Mouse (Mus musculus): ENCODE data around the gene Wdfy2.

Gene Wdfy2

DNA sequence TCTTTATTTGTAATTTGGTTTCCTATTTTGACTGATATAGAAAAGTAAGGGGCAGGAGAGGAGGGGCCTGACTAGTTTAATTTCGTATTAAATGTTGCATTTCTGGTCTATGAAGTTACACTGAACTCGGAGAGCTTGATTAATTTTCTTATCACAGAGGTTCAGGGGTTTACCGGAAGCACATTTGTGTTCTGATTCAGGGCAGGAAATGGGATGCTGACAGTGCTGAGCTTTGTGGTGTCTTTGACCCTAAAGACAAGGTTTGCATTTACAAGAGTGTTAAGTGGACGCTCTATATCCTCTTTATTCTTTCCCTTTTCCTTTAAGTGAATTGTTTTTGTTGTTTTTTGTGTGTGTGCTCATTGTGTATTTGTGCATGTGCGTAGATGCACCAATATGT is 25.1 kb downstream of the Wdfy2 start:
- TF ChIP-seq GATA4 (IDR thresholded peaks at IDR 0.05; ENCODE audit: insufficient replicate concordance, low read length), result peak; percentile 81; the same call in 1 of the 2 replicates

DNA sequence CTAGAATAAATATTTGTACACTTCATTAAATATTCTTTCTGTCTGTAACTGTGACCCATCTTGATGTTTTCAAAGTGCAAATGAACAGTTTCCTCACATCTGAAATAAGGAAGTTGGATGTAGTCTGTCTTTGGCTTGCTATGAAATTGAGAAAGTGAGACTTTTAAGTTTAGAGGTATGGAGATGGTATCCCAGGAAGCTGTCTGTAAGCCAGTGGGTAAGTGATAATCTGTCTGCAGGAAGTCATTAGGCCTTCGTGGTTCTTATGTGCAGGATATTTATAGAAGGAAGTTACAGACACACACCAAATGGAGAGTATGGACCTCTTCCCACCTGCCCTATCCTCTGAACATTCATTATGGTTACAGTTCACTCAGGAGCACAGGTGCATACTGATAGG is 26.8 kb downstream of the Wdfy2 start:
- no peak for TF ChIP-seq GATA4 (IDR thresholded peaks at IDR 0.05; ENCODE audit: insufficient replicate concordance, low read length)

DNA sequence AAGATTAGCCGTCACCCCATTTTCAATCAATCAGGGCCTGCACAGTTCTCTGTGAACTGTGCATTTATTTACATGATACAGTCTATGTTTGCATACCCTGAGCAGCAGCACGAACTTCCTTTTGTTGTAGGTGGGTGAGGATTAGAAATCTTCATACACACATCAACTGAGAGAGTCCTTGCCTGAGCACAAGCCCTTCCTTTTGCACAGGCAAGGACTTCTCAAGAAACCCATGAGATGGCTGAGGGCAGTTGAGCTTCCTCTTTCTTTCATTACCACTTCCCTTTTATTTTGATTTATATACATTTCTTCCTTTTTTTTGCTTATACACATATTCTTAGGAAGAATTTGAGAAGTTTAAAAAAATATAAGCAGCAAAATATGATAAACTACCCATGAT is 27.9 kb downstream of the Wdfy2 start:
- TF ChIP-seq GATA4 (IDR thresholded peaks at IDR 0.05; ENCODE audit: insufficient replicate concordance, low read length), result no peak

DNA sequence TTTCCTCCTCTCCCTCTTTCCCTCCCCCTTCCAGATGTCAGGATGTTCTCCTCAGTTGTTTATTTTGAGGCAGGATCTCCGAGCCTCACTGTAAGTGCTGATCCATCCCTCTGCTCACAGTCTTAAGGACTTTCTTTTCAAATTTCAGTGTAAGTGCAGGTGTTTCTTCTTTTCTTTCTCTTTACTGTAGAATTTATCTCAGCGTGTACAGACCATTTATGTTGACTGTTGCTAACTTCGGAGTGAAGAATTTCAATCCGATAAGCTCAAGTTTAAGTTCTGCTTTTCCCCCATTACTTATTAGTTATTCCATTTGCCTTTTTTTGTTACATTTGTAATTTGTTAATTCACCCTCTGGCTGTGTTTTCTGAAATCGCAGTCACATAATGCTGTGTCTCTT is 29.6 kb downstream of the Wdfy2 start:
- no peak for TF ChIP-seq GATA4 (IDR thresholded peaks at IDR 0.05; ENCODE audit: insufficient replicate concordance, low read length)

DNA sequence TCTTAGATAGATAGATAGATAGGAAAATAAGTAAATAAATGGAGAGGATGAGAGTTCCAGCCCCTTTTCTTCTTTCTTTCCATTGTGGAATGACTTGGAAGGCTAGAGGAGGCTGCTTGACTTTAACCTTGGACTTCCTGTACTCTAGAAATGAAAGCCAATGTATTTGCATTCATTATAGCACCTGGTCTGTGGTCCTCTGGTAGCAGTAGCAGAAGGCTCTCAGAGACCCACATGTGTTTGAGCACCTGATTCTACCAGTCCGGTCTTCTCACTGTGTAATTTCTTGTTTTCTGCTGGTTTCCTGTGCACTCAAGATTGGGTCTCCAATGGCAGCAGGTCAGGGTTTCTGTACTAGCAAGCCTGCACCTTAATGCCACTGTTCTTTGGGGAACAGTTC is 30.1 kb downstream of the Wdfy2 start:
- TF ChIP-seq GATA4 (IDR thresholded peaks at IDR 0.05; ENCODE audit: insufficient replicate concordance, low read length), result no peak

DNA sequence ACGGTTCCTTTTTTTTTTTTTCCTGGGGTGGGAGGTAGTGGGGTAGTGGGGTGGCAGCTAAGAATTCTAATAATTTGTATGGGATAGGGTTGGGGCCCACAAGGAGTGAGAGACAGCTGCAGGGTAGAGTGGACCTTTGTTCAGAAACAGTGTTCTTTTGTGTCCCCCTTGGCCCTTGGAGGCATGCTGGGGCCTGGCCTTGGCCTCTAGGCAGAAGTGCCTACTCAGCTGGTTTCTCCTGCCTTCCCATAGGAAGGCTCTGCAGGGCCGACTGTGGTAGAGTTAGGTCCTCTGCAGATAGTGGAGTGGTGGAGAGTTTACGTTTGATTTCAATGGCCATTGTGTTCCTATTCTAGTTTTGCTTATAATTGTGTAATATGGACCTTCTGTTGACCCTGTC is 30.8 kb downstream of the Wdfy2 start:
- TF ChIP-seq GATA4 (IDR thresholded peaks at IDR 0.05; ENCODE audit: insufficient replicate concordance, low read length), result no peak

DNA sequence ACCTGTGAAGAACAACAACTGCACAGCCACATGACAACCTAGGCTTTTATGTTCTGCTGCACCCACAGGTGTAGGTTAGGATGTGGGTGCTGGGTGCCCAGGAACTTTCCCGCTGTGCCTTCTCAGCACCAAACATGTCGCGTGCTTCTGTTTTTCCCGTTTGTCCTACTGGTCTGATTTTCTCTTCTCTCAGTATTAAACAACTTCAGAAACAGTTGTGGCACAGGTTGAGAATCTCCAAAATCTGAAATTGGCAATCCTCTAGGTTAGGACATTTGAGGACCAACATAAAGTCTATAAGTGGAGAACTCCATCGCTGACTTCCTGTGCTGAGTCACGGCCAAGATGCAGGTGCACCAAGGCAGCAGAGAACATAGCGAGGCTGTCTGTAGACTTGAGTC is 32.8 kb downstream of the Wdfy2 start:
- TF ChIP-seq GATA4 (IDR thresholded peaks at IDR 0.05; ENCODE audit: insufficient replicate concordance, low read length), result no peak

DNA sequence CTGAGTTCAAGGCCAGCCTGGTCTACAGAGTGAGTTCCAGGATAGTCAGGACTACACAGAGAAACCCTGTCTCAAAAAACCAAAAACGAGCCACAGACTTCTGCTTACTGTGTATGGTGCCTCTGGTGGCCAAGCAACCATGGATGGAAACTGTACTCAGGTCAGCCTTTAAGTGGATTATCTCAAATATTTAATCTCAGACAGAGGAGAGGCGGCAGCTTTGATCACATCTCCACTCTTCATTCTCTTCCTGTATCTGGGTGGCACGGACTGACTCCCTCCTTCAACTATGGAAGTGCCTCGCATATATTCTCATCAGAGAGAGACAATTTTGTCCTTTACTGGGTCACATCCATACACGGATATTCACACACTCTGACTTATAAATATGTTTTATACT is 34.0 kb downstream of the Wdfy2 start:
- TF ChIP-seq GATA4 (IDR thresholded peaks at IDR 0.05; ENCODE audit: insufficient replicate concordance, low read length), result no peak

DNA sequence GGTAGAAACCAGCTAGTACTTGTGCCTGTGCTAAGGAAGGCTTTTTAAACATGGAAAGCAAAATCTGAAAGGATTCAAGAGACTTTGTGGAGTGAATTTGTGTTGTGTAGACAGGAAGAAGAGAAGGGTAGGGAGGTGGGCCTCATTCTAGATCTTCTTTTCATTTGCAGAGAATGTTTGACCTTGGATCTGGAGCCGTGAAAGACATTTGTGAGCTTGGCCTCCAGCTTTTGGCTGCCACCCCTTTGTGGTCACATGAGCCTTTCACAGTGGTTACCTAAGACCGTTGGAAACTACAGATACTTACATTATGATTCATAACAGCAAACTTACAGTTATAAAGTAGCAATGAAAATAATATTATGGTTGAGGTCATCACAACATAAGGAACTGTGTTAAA is 34.5 kb downstream of the Wdfy2 start:
- no peak for TF ChIP-seq GATA4 (IDR thresholded peaks at IDR 0.05; ENCODE audit: insufficient replicate concordance, low read length)

DNA sequence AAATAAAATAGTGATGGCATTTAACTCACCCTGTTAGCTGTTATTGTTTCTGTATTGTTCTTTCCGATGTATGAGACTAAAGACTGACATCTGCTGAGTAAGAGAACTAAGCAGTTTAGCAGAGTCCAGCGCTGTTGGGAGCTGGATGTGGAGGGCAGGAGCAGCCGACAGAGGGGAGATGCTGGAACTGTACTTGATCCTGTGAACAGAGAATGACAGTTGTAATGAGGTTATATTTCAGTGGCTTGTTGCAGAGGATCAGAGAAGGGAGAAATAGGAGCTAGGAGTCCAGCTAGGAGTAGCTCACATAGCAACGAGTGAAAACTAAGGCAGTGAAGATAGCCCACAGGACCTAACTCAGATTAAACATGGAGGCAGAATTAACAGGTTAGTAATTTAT is 36.3 kb downstream of the Wdfy2 start:
- no peak for TF ChIP-seq GATA4 (IDR thresholded peaks at IDR 0.05; ENCODE audit: insufficient replicate concordance, low read length)

DNA sequence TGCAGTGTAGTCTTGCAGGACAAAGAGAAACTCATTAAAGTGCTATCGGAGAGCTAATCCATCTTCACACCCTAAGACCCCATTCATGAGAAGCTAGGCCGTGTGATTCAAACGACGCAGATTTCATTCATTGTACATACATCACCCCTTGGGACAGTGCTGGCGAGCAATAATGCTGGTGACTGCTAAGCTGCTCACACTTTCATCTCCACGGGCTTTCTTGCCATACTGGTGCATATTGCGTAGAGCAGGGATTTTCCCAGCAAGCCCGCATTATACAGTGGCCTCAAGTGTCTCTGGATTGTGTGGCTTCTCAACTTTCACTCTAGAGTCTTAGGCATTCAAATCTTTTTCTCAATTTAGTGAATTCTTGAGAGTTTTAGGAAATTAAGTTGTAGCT is 36.9 kb downstream of the Wdfy2 start:
- TF ChIP-seq GATA4 (IDR thresholded peaks at IDR 0.05; ENCODE audit: insufficient replicate concordance, low read length), result no peak

DNA sequence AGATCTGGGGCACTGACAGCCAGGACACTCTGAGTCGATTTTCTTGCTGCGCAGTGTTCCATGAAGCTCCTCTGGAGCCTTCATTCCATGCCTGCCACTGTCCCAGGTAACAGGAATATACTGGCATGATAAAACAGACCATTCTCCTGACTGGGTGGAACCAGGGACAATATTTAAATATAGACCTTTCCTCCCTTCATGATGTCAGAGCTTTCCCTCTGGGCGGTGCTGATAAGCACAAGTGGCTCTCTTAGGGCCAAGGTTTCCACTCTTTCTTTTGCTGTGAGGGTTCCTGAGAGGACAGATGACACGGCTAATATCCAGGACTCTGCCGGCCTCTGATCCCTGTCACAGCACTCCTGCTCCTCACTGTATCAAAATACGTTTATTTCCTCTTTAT is 40.6 kb downstream of the Wdfy2 start:
- peak; percentile 25; the same call in 1 of the 2 replicates for TF ChIP-seq GATA4 (IDR thresholded peaks at IDR 0.05; ENCODE audit: insufficient replicate concordance, low read length)

DNA sequence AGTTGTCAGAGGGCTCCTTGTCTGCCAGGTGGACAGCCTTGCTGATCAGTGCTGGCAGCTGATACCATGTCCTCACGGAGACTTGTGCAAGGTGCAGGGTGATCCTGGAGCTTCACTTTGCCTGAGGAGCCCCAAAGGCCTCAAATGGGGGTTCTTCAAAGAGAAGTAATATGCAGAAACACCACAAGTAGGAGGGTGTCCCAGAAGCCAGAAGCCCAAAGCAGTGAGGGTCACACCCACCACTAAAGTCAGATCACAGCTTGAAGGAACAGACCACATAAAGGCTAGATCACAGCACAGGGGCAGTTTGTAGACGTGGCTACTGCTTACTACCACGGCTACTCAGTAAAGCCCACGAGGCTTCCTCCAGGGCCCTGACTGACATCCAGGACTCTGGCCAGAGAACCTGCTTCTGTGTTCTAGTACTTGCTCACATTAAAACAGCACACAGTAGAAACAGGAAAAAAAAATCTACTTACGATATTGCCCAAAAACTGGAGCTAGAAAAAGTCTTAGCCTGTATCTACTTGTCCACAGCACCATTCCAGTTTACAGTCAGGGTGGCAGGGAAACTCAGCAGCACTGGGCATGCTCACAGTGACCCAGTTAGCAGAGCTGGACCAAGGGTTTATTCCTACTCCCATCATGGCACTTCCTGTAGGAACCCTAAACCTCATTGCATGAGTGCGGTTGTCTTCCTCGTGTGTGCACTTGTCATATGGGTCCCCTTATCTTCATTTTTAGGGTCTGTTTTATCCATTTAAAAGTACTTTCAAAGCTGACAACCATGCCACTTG is 41.4 kb downstream of the Wdfy2 start:
- no peak for TF ChIP-seq GATA4 (IDR thresholded peaks at IDR 0.05; ENCODE audit: insufficient replicate concordance, low read length)

DNA sequence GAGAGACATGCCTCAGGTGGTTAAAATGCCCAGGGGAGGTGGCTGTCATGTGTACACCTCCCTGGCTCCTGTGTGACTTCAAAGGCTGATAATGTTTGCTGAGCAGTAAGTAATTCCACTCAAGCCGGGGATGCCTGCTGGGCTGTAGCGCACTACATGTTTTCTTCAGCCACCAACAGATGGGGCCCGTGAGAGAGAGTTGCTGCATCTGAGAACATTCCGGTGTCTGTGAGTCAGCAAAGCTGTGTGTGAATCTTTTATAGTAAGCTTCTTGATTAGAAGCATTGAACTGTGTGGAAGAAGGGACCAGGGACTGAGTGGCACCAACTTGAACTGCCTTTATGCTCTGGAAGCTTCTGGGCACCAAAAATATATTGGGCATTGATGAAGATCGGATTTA is 42.0 kb downstream of the Wdfy2 start:
- no peak for TF ChIP-seq GATA4 (IDR thresholded peaks at IDR 0.05; ENCODE audit: insufficient replicate concordance, low read length)

DNA sequence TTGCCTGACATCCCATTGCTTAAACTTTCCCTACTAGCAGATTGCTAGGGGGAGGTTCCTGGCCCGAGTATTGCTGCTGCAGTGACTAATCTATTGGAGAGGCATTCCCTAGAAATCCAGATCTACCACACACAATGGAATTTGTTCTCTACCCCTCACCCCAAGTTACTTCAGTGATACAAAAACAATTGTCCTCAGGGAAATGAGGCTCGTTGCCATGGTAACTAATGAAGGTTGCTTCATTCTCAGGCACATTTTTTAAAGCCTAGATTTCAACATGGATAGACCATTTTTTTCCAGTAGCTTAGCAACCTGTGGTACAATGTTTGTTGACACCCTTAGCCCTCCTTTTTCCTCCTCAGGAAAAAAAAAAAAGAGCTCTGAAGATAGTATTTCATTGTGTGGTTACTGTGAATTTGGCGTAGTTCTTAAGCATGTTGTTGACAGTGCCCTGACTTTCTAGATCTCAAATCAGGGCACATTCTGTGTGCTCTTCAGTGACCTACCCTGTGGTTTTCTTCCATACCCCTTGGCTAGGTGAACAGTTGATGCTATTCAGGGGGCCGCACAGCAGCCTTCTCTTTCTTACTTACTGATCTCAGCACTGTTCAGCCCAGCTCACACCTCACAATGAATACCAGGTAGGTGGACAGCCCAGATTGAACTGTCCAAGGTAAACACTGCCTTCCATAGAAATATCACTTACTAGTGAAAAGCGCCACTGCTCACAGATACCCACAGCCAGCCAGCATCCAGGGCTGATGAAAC is 42.8 kb downstream of the Wdfy2 start:
- TF ChIP-seq GATA4 (IDR thresholded peaks at IDR 0.05; ENCODE audit: insufficient replicate concordance, low read length), result no peak; the same call in 1 of the 2 replicates

DNA sequence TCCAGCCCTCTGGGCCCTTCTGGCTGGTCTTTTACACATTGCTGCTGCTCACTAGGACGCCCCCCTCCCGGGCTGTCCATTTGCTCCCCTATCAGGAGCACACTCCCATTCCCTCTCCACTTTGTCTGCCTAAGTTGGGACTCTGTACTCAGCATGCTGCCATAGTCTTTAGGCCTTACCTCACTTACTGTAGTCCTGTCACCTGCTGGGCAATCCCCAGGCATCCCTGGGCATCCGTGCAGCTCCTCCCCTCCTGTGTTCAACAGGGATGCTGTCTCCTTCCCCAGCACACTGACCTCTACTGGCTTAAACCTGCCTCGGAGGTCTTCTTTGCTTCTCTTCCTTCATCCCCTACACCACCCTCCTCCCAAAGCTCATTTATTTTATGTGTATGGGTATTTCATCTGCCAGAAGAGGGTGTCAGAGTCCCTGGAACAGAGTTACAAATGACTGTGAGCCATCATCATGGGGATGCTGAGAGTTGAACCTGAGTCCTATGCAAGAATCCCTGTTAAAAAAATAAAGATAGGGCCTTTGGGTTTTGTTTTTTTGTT is 44.7 kb downstream of the Wdfy2 start:
- TF ChIP-seq GATA4 (IDR thresholded peaks at IDR 0.05; ENCODE audit: insufficient replicate concordance, low read length), result no peak

Data from liver, adult (tissue).